Mouse (Mus musculus): Measurements from ENCODE around the gene Rps10. TPM values are rescaled to one million over a fixed set of nuclear protein-coding genes. Genes with fewer than 3 reads are reported as not detected.

Rps10 gene
- total and polyA plus RNA-seq, 3 experiments, result 2,522 to 3,437 (median 3,351) TPM

GRCm38 (mm10) chr17:27591826-27592564, 44.5 kb downstream of the Rps10 start:
- no peak overlapping the region for H3K4me3 ChIP-seq (replicated peaks in 1 of 3; ENCODE audit: low read depth in 2 of 3, low read length in 2 of 3, poor library complexity in 1 of 3)
- no peaks in the 10 kb centered on the region for H3K9me3 ChIP-seq (replicated peaks; ENCODE audit: low read length)
- peak; percentile 44 for DNase-seq (ENCODE audit: extremely low read depth)
- H3K36me3 ChIP-seq (replicated peaks in 1 of 2; ENCODE audit: control insufficient read depth in 1 of 2, insufficient read depth in 1 of 2, low read length in 1 of 2), result peaks cover 39 to 89% of the 10 kb centered on the region in 2 experiments
- peak overlapping the region; percentile 66 for H3K27ac ChIP-seq (ENCODE audit: insufficient read depth, low read depth)
- in situ Hi-C loops (cut with MboI; ENCODE audit: low pct_ligation_motif_present, low pct_unique_long_range_greater_than_20kb, low sequenced_read_pairs) (no loop called here), dilution Hi-C loops (cut with MboI; ENCODE audit: extremely low pct_ligation_motif_present, extremely low pct_unique_long_range_greater_than_20kb, low sequenced_read_pairs) (no loop called here)
- TF ChIP-seq ZMIZ1 (IDR thresholded peaks at IDR 0.05; ENCODE audit: low read depth, low read length), result no peak
- no peak for TF ChIP-seq JUN (IDR thresholded peaks at IDR 0.05; ENCODE audit: insufficient read depth, low read depth, low read length)
- TF ChIP-seq CTCF (conservative IDR thresholded peaks at IDR 0.05 in 1 of 2, IDR thresholded peaks at IDR 0.05 in 1 of 2; ENCODE audit: low read depth in 2 of 2, low read length in 2 of 2), result peak; percentile 53 to 60; a peak in 3 of 4 replicates
- no peak for TF ChIP-seq ZC3H11A (IDR thresholded peaks at IDR 0.05; ENCODE audit: low read depth, low read length)
- no peak for TF ChIP-seq PAX5 (IDR thresholded peaks at IDR 0.05; ENCODE audit: low read length)
- TF ChIP-seq IRF4 (IDR thresholded peaks at IDR 0.05; ENCODE audit: low read depth, low read length), result peak; percentile 55; the same call in 1 of the 2 replicates
- no peak for TF ChIP-seq NRF1 (IDR thresholded peaks at IDR 0.05; ENCODE audit: low read depth, low read length)
- TF ChIP-seq ELF1 (IDR thresholded peaks at IDR 0.05; ENCODE audit: low read depth, low read length), result no peak
- 0 out of 2 replicates have a peak, but pooled peaks have one; percentile 44 for TF ChIP-seq HCFC1 (IDR thresholded peaks at IDR 0.05; ENCODE audit: low read depth, low read length)
- peak; percentile 19; the same call in 1 of the 2 replicates for TF ChIP-seq SMC3 (IDR thresholded peaks at IDR 0.05; ENCODE audit: low read depth, low read length)
- no peak for TF ChIP-seq UBTF (IDR thresholded peaks at IDR 0.05; ENCODE audit: low read depth, low read length)
- no peak for TF ChIP-seq NELFE (IDR thresholded peaks at IDR 0.05; ENCODE audit: low read depth, low read length)
- peak; percentile 81 for TF ChIP-seq ETS1 (conservative IDR thresholded peaks at IDR 0.05; ENCODE audit: low read depth, low read length)
- no peak for TF ChIP-seq TBP (conservative IDR thresholded peaks at IDR 0.05; ENCODE audit: low read depth, low read length)
- peak; percentile 50 for TF ChIP-seq SIN3A (IDR thresholded peaks at IDR 0.05; ENCODE audit: low read length)
- TF ChIP-seq USF2 (conservative IDR thresholded peaks at IDR 0.05; ENCODE audit: low read depth, low read length), result no peak
- TF ChIP-seq GABPA (IDR thresholded peaks at IDR 0.05; ENCODE audit: insufficient replicate concordance, low read depth, low read length), result no peak
- no peak for TF ChIP-seq ZNF384 (IDR thresholded peaks at IDR 0.05; ENCODE audit: low read depth, low read length)
- TF ChIP-seq BHLHE40 (IDR thresholded peaks at IDR 0.05; ENCODE audit: low read depth, low read length), result 0 out of 2 replicates have a peak, but pooled peaks have one; percentile 10
- no peak for TF ChIP-seq E2F4 (IDR thresholded peaks at IDR 0.05; ENCODE audit: insufficient replicate concordance, low read depth, low read length)
- TF ChIP-seq JUND (conservative IDR thresholded peaks at IDR 0.05; ENCODE audit: low read depth, low read length), result no peak
- 0 out of 2 replicates have a peak, but pooled peaks have one; percentile 22 for TF ChIP-seq RCOR1 (conservative IDR thresholded peaks at IDR 0.05; ENCODE audit: low read depth, low read length)
- TF ChIP-seq MAX (IDR thresholded peaks at IDR 0.05; ENCODE audit: low read length), result 0 out of 2 replicates have a peak, but pooled peaks have one; percentile 33
- TF ChIP-seq USF1 (IDR thresholded peaks at IDR 0.05; ENCODE audit: low read depth, low read length), result no peak
- no peak for TF ChIP-seq ZKSCAN1 (IDR thresholded peaks at IDR 0.05; ENCODE audit: borderline replicate concordance, low read depth, low read length)
- no peak for TF ChIP-seq MAZ (IDR thresholded peaks at IDR 0.05; ENCODE audit: low read depth, low read length)
- TF ChIP-seq MYC (IDR thresholded peaks at IDR 0.05; ENCODE audit: low read depth, low read length), result no peak
- TF ChIP-seq MXI1 (IDR thresholded peaks at IDR 0.05; ENCODE audit: low read depth, low read length), result peak; percentile 59; the same call in 1 of the 2 replicates
- no peak for TF ChIP-seq TCF12 (IDR thresholded peaks at IDR 0.05; ENCODE audit: low read depth, low read length)
- no peak for TF ChIP-seq MAFK (IDR thresholded peaks at IDR 0.05; ENCODE audit: insufficient replicate concordance, low read length)
- no peak for TF ChIP-seq CHD1 (IDR thresholded peaks at IDR 0.05; ENCODE audit: low read depth, low read length)
- no peak for TF ChIP-seq POLR2AphosphoS2 (IDR thresholded peaks at IDR 0.05; ENCODE audit: low read depth, low read length)
- TF ChIP-seq POLR2A (IDR thresholded peaks at IDR 0.05; ENCODE audit: low read depth, low read length), result no peak
- 0 out of 2 replicates have a peak, but pooled peaks have one; percentile 9 for TF ChIP-seq MEF2A (IDR thresholded peaks at IDR 0.05; ENCODE audit: borderline replicate concordance, low read depth, low read length)
- TF ChIP-seq CHD2 (IDR thresholded peaks at IDR 0.05; ENCODE audit: low read length), result no peak
- peak; percentile 43; the same call in 1 of the 2 replicates for TF ChIP-seq EP300 (IDR thresholded peaks at IDR 0.05; ENCODE audit: low read length)
- peak; percentile 37 for TF ChIP-seq RAD21 (IDR thresholded peaks at IDR 0.05; ENCODE audit: low read depth, low read length)
- no peak for TF ChIP-seq KAT2A (IDR thresholded peaks at IDR 0.05; ENCODE audit: insufficient replicate concordance, low read length)
- H3K27me3 ChIP-seq (replicated peaks), result no peaks in the 10 kb centered on the region
- H3K9ac ChIP-seq (ENCODE audit: insufficient read depth, low read depth), result peak overlapping the region; percentile 37
- H3K79me2 ChIP-seq (replicated peaks; ENCODE audit: control insufficient read depth, extremely low read depth, insufficient read depth, poor library complexity, severe bottlenecking), result no peaks in the 10 kb centered on the region
- H3K4me2 ChIP-seq (ENCODE audit: insufficient read depth, low read depth, poor library complexity, severe bottlenecking), result peak overlapping the region; percentile 39; the same call in 1 of the 2 replicates
- peaks cover 8 to 27% of the 10 kb centered on the region in 2 experiments for H3K4me1 ChIP-seq (ENCODE audit: control insufficient read depth in 1 of 2, insufficient read depth in 2 of 2)
